Mouse (Mus musculus) left cerebral cortex, adult 9 months (tissue): ENCODE data around the gene Hras.

ENCODE experiments used
- DNase-seq, 2 experiments: peaks; one replicate each; pipeline ENCODE4 v3.0.0; 2022; ENCODE audit warnings: low spot score in 2 of 2

Gene Hras

DNA sequence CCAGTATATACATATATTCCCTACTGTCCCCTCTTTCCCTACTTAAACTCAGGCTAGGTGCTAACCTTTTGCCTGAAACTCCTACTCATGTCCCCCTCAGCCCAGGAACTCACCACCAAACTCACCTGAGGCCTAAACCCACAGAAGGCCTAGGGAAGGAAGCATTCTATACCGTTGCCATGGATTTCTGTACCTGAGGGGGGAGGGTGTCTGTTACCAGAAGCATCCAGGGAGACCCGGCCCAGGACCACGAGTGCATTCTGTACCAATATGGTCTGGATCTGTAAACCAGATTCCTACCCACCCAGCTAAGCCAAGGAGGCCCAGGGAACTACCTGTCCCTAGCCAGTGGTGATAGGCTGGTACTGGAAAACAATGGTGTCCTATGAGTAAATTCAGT, 20.5 kb upstream of the Hras start:
- DNase-seq, result no peak

DNA sequence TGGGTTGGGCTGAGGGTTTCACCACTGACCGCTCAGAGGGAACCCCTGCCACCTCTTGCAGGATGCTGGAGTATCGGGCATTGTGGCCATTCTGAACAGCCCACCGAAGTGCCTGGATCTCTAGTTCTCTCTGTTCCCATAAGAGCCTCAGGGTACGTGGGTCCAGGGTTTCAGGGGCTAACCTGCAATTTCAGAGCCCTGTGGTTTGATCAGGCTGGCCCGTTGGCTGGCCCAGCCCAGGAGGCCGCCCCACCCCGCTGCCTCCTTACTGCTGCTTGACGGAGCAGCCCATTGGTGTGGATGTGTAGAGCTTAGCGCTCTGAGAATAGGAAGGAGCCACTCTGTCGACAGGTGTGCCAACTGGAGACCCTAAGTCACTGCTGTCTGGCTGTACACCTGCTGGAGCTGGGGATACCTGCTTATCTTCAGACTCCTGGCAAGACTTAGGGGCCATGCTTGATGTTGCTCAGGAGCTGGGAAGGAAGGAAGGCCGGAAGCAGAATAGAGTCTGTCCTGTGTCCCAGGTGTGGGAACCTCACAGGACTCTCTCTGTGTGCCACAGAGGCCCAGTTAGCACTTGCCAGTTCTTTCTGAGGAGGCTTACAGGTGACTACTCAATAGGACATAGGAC, 19.9 kb upstream of the Hras start, which contains the start of gene Lmntd2:
Gene Lmntd2 (minus strand): TSS at position 476 of the 631 bp plus-strand sequence.
- DNase-seq, result no peak

DNA sequence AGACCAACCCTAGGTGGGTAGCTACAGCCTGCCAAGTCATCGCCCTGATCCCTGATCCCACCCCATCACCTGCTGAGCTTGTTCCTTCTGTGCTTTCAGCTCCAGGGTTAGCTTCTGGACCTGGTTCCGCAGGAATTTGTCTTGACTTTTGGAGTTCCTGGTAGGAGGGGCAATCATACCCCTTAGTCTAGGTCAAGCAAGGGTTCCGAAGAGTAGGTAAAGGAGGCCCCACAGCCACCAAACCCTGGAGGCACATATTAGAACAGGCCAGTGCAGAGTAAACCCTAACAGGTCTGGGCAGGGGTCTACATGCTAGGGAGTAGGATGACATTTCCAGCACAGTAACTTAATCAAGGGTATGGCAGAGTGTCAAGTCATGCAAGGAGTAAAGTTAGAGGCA, 19.3 kb upstream of the Hras start:
- no peak for DNase-seq

DNA sequence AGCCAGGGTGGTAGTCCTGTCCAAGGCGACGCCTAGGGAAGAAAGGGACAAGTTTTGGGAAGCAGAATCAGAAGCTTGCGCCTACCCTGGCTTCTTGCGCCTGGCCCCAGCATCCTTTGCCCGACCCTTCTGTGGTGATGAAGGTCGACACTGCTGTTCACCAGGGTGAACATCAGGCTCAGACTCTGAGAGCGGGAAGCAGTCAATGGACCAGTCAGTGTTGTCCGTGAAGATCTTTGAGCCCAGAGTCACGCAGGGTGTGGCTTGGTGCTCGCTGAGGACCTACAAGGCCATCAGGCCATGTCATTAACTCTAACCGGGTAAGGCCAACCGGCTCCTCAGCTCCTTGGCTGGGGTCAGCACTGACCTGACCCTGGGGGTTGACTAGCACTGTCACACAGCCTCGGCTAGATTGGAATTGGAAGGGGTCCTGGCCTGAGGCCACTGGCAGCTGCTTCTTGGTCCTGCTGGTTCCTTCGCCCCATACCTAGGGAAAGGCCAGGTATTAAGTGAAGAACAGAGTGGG, 16.9 kb upstream of the Hras start:
- DNase-seq, result no peak

DNA sequence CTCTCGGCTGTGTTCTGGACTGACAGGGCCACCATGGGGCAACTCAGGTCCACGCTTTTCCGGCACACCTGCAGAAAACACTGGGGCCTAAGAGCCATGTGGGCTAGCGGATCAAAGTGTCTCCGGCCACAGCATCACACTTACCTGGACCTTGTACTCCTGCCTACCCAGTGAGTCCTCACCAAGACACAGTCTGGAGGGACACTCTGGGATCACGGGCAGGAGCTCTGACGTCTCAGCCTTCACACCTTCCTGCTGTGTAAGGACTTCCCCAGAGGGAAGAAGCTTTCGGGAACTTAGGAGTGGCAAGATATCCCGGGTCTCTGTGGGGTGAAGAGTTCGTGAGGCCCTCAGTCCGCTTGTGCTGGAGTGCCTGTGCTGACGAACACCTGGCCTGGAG, 16.3 kb upstream of the Hras start:
- no peak for DNase-seq

DNA sequence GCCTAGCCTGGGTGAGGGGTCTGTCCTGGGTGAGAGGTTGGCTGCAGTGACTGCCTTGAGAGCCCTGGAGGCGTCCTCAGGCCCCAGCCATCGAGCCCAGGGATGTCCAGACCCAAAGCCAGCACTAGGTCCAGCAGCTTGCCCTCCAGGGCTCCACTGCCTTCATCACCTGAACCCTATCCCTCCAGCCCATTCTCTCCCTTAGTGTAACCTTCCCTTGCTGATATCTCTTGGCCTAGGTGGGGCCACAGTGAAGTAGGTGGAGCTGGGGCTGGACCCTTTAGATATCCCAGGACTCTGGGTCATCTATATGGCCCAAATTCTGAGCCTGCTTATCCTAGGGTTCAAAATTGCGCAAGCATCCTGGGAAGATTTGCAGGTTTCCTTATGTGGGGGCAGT, 15.7 kb upstream of the Hras start:
- no peak for DNase-seq

DNA sequence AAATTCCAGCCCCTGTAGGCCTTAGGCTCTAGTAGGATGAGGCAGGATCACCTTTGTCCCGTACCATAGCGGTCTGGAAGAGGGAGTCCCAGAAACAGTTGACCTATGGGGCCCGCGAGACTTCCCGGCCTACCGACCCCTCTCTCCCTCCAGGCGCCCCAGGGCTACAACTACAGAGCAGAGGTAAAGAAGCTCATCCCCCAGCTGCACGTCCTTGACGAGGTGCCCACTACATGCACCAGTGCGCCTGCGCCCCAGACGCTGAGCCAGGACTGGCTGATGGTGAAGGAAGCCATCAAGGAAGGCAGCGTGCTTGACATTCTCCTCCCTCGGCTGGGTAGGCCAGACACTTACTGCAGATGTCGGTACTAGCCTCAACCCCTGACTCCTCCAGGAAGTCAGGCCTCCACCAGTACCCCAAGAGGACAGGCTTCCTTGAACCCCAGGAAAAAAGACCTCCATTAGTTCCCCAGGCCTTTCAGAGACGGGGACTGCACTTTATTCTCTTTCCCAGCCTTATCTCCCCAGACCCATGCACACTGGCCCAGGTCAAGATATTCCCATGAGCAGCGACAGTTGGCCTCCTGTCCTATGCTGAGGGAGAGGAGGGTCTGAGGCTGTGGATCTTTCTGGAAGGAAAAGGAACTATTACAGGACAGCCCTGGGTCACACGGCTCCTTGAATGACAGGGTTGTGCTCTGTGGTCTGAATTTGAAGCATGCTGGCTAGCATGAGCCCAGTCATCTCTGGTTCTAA, 12.6 kb upstream of the Hras start:
- DNase-seq, result no peak

DNA sequence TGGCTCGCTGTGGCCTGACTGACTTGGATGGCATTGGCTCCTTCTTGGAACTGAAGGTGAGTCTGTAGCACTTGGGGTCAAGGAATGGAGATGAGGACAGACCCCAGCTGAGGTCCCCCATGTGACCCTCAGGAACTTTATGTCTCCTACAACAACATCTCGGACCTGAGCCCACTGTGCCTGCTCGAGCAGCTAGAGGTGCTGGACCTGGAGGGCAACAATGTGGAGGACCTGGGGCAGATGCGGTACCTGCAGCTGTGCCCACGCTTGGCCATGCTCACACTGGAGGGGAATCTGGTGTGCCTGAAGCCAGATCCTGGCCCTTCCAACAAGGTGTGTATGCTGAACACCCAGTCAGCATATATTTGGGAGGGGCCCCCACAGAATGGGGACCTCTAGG, 11.7 kb upstream of the Hras start:
- no peak for DNase-seq

DNA sequence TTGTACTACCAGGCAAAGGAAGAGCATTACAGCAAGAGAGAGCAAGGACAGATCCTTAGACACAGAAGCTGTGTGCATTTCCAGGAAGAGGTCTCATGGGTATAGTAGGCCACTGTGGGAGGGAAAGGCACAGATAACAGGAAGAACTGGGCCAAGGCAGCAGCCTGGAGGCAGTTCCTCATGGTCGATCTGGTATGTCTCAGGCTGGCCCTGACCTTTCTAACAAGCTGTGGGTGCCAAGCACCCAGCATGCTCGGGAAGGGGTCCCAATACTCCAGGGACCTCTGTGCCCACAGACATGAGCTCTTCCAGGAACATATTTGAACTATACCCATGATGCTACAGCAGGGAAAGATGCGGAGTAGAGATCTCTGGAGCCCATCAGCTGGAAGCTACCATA, 10.7 kb upstream of the Hras start:
- DNase-seq, result no peak

DNA sequence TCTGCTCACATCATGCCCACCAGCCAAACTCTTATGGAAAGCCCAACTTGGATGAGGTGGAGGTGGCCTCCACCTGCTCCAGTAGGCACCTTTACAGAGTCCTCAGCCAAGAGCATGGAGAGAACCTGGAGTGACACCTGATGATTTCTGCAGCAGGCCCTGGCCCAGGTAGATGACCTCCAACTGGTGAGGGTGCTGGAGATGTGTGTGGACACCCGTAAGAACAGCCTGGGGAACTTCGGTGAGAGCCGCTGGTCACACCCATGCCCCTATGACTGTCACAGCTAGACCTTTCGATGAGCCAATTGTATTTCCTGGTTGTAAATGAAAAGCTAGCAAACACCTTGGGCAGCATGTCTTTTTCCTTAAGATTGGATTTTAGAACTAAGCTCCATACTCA, 4.3 kb upstream of the Hras start:
- no peak for DNase-seq

DNA sequence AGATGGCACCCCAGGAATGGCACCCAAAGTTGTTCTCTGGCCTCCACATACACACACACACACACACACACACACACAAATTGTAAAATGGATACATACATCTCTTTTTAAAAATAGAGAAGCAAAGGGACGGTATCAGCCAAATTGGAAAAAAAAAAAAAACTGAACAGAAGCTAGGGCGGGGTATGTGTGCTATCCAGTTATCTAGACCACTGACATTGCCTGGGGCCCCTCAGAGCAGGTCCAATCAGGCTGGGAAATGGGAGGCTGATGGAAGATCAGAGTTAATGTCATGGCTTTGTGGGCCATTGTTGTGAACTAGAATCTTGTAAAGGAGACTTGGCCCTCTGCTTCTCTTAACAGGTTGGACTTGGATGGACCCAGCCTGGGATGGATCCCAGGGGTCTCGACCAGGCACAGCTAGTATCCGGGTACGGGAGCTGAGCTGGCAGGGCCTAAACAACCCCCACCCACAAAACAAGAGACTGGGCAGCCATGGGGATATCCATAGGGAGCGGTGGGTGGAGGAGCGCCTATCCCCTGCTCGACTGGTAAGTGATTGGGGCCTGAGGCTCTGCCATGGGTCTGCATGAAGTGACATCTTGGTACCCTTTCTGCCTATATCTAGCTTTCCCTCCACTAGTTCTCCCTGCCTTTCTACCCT, 2.9 kb upstream of the Hras start:
- no peak for DNase-seq

DNA sequence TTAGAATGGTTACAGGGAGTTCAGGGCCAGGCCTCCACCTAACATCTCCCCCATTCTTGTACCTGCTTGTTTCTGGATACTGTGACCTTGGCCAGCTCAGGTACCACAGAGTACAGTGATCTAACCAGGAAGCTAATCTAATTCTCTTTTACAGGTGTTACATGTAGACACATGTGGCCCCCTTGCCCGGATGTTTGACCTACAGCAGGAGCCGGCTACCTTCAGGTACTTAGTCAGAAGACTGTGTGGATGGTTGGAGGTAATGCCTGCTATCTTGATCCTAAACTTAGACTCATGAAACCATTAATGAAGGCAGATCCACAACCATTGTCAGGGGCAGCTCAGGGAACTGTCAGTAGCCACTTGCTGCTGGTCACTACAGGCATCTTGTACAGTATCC, 1.9 kb upstream of the Hras start:
- DNase-seq, result no peak

DNA sequence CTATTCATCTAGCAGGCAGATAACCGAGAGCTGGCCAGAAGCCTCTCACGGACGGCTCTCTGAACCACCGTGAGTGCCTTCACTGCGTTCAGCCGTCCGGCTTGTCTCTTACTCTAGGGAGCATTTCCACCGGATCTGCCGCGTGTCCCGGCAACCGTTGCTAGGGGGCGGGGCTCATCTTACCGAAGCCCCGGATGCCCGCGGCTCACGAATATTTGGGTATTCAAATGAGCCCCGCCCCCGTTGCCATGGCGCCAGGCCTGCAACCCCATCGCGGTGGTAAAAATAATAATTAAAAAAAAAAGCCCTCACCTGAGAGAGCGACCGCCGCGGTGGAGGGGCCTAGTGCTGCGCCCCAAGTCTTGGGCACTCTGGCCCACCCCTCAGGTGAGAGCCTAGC, 1.0 kb upstream of the Hras start:
- DNase-seq, result peak; percentile 61 to 88

DNA sequence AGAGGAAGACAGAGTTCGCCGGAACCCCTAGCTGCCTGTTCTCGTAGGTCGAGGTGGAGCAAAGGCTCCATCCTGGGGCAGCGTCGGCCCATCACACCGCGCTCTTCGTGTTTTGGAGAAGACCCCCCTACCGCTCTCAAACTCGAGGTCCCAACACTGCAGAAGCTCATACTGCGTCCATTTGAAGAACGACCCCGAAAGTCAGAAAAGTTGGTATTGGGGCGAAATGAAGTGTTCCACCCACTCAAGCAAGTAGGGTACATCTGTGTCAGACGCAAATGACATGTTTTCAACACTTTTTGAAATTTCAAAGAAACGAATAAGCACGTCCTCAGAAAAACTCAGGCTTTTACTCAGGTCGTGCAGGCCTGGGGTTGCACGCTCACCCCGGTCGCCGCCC, 604 bp upstream of the Hras start:
- no peak for DNase-seq

DNA sequence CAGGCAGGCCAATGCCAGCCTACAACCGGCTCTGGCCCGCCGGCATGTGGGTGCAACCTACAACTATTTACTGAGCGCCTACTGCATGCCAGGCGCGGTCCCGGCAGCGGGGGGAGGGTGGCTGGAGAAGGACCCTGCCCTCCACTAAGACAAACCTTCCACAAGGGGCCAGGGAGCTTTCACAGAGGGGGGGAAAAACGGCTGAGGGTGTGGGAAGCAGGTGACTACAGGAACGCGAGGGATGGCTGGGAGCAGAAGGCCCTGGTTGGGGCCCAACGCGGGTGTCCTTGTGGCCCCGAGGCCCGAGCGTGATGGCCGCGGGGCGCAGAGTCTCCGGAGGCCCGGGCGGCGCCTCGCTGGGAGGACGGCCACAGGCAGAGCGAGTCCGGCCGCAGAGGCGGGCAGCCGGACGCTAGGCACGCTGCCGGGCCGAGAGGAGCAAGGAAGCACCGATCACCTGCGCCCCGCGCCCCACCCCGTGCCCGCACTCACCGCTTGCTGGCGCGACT, 403 bp downstream of the Hras start:
- DNase-seq, result peak in 1 of 2 experiments; percentile 29

DNA sequence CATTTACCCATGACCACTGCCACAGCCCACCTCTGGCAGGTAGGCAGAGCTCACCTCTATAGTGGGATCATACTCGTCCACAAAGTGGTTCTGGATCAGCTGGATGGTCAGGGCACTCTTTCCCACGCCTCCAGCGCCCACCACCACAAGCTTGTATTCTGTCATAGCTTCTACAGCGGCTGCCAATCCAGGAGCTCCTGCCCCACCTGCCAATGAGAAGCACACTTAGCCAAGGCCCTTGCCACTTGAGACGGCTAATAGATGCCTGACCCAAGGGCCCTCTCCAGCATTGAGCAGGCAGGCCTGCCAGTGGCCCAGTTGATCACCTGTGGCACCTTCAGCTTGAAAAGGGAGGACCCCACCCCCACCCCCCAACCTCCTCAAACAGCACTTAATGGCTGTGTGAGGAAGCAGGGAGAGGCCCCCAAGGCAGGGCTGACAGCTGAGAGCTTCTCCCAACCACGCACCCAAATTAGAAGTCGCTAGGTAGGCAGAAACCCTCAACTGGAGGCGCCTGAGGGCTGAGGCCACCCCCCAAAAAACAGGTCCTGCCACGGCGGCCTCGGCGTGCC, 943 bp downstream of the Hras start:
- DNase-seq, result no peak

DNA sequence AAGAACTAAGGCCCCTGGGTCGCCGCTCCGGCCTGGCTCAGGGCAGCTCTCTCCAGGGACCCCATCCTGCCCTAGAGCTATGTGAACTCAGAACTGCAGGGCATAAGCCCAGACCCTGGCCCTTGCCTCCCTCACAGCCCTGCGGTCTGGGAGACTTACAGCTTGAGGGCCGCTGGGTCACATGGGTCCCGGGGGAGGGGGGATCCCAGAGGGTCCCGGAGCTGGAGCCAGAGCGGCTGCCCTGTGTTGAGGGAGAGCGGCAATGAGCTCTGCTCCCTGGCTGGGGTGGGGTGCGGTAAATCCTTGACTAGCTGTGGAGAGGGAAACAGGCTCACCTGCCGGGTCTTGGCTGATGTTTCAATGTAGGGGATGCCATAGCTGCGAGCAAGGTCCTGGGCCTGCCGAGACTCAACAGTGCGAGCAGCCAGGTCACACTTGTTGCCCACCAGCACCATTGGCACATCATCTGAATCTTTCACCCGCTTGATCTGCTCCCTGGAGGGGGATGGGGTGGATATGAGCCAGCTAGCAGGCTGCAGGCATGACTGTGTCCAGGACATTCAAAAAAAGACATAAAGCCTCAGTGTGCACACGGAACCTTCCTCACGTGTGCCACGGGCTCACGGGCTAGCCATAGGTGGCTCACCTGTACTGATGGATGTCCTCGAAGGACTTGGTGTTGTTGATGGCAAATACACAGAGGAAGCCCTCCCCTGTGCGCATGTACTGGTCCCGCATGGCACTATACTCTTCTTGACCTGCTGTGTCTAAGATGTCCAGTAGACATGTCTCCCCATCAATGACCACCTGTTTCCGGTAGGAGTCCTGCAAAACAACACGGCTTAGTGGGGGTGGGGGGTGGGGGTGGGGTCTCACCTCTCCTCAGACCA, 1.8 kb downstream of the Hras start:
- no peak for DNase-seq

DNA sequence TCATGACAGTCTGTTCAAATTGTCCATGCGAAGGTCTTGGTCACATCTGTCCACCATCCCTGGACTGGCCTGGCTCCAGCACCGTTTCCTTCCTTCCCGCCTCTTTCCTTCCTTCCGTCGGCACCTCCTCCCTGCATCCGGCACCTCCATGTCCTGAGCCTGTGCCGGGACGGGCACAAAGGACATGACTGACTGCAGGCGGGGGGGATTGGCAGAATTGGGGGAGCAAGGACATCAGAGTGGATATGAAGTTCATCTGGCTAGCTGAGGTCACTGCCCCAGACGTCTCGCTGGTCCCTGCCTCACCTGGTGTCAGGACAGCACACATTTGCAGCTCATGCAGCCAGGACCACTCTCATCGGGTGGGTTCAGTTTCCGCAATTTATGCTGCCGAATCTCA, 2.8 kb downstream of the Hras start:
- DNase-seq, result no peak

DNA sequence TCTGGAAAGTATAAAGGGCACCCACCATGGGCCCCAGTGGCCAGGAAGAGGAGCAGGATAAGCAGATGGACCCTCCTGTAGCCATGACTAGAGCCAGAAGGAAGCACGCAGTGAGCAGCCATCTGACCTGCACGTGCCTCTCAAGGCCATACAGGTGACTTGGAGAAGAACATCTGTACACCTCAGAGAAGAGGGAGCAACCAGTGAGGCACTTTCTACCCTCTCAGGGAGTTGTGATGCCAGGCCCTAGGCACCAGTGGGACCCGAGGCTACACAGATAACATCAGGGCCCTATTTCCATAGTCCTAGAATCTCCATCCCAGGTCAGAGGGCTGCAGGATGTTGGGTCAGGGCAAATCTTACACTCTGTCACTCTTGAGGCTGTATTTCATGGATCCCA, 3.6 kb downstream of the Hras start:
- DNase-seq, result no peak

DNA sequence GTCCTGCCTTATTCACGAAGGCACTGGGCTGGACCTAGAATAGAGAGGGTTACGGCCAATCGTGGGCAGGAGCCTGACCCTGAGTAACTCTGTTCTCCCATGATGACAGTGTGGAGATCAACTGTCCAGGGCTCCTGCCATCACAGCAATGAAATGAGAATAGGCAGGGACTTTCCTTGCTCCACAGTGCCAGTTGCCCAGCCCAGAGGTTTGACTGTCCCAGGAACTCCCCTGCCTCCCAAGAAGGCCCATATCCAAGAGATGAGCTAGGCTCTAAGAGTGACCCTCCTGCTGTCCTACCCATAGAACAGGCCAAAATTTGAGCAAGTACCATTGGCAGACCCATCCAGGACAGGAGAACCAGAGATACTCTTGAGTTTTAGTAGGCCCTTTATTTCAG, 5.1 kb downstream of the Hras start:
- no peak for DNase-seq

DNA sequence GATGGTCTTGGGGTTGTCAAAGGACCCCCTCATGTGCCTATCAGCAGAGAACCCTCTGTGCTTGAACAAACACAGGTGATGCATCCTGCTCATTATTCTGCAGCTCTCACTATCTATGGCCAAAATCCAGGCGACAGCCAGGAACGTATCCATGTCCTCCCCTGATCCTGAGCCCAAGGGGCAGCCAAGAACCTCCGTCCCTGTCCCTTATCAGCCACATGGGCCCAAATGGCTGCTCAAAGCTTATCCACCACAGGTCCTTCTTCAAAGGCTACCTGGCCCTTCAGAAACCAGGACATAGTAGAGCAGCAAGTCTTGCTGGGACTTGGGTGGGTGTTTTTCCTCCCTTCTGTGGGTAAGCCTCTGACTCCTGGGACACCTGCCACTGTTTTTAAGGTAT, 5.6 kb downstream of the Hras start:
- no peak for DNase-seq
